Mouse (Mus musculus) adrenal gland, postnatal 14 days (tissue): ENCODE data around the gene Arpc4. TPM values are rescaled to one million over a fixed set of nuclear protein-coding genes. Genes with fewer than 3 reads are reported as not detected.
"Not testable (repeated sequence)": the region's sequence is repeated elsewhere in the genome, so short reads cannot be mapped to it uniquely, and the experiment has no call there.

Experiments
- DNase-seq: peaks from one replicate; pipeline ENCODE4 v3.0.0; 2021; ENCODE audit warnings: mixed read lengths
- long read RNA-seq, 2 experiments: library from polyadenylated mRNA; stranded (forward); transcript quantifications; one replicate each; pipeline ENCODE4 v2.0.0; 2021
- total RNA-seq: library from RNA; stranded (reverse); gene quantifications from 2 replicates; pipeline ENCODE4 v1.2.3, GENCODE M21; 2021

Arpc4 gene
- total RNA-seq: 165 and 176 TPM in 2 replicates
- long read RNA-seq, experiment 1, transcript Arpc4-201 (6 exons, 2,270 nt): major isoform, 89 of 108 reads
- long read RNA-seq, experiment 1, partial matches to known transcripts: 9 of 108 reads
- long read RNA-seq, experiment 1, other reads (novel, unspliced or antisense): 6 of 108 reads
- long read RNA-seq, experiment 2, transcript Arpc4-201 (6 exons, 2,270 nt): major isoform, 75 of 102 reads
- long read RNA-seq, experiment 2, partial matches to known transcripts: 13 of 102 reads
- long read RNA-seq, experiment 2, other reads (novel, unspliced or antisense): 13 of 102 reads

GRCm38 (mm10) chr6:113377496-113378385, at the start of gene Arpc4, which contains the start of gene Tada3:
Gene Arpc4, plus strand, starts transcription at chr6:113378115.
Gene Tada3, minus strand, starts transcription at chr6:113377883.
- DNase-seq: peak; percentile 96

- no peak for DNase-seq
Observed at GRCm38 (mm10) chr6:113329396-113329795, 48.5 kb upstream of the Arpc4 start.

- peak; percentile 35 for DNase-seq
Observed at GRCm38 (mm10) chr6:113330547-113330946, 47.4 kb upstream of the Arpc4 start.

DNA sequence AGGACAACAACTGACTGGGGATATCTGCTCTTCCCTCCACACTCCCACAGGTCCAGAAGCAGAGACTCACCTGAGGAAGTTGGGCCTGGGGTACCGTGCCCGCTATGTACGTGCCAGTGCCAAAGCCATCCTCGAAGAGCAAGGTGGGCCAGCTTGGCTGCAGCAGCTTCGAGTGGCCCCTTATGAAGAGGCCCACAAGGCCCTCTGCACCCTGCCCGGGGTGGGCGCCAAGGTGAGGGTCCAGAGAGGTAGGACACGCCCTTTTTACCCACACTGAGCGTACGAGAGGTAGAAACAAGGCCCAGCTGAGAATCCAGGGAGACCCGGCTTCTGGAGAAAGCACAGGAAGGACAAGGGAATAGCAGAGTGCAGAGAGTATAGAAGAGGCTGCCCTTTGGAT, 46.2 kb upstream of the Arpc4 start:
- no peak for DNase-seq

GRCm38 (mm10) chr6:113332734-113333133, 45.2 kb upstream of the Arpc4 start:
- not testable (repeated sequence) for DNase-seq

GRCm38 (mm10) chr6:113333137-113333950, 44.6 kb upstream of the Arpc4 start:
- peak; percentile 54 for DNase-seq

DNA sequence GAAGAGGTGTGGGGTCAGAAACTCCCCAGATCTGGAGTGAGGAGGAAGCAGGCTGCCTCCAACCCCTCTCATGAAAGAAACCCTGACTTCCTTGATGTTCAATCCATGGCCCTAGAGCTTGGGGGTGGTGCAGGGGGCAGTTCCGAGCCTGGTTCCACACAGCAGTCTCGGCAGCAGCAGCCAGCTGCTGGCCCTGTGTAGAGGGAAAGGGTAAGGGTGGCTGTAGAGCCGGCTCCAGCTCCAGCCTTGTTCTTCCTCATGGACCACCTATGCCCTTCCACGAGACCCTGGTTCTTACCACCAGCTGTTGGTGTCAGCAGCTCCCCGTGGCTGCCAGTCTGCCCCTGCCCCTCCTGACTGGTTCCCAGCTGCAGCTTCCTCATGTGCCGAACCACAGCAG, 43.7 kb upstream of the Arpc4 start:
- no peak for DNase-seq

DNA sequence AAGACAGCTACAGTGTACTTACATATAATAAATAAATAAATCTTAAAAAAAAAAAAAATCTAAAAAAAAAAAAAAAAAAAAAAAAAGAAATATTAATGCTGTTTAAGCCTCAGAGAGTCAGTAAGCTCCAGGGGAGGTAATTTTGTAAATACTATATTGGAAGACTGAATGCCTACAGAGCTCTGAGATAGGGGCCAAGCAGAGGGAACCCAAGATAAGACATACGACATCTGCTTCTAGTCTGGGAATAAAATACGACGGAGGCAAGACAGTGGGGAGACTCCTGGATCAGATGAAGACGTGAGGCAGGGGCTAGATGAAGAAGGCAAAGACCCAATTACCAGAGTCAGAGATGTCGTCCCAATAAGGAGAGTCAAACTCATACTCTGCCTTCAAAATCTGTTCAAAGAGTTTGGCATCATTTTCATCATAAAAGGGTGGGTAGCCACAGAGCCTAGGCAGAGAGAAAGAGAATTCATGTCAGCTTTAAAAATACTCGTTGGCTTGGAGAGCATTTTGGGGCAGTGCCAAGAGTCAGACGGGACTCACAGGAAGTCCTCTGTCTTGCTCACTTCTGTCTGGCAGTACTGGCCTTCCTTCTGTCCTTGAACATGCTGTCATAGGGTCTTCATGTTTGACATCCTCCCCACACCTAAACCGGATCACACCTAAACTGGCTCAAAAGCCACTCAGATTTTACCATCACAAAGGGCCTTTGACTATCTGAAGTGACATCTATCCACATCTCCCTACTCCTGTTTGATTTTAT, 40.9 kb upstream of the Arpc4 start:
- DNase-seq: peak; percentile 73

DNA sequence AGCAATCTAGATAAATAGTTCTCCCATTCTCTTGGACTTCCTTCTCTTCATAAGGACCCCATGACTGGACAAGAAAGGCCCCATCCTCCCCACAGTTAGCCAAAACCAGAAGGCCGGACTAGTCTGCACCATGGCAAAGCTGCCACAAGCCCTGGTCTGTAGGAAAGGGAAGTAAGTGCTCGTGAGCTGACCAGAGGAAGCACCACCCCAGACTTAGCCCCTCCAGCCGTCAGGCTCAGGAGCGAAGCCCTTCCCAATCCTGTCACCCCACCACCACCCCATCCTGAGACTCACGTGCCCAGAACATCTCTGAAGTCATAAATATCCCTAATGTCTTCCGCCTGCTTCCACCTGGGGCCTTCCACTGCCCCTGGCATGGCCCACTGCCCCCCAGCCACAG, 36.3 kb upstream of the Arpc4 start:
- no peak for DNase-seq

DNA sequence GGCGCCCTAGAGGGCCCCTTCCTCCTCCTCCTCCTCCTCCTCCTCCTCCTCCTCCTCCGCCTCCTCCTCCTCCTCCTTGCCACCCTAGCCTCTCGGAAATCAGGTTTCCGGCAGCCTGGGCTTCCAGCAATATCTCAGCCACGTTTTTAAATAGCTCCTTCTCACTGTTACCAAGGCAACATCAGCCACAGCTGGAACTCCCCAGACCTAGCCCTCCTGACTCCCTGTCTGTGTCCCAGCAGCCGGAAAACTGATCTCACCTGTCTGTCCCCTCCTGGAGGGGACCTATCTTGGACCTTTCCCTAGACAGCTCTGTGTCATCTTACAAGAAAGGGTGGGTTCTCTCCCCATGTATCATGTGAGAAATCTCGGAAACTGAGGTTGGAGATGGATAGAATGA, 35.6 kb upstream of the Arpc4 start:
- no peak for DNase-seq

DNA sequence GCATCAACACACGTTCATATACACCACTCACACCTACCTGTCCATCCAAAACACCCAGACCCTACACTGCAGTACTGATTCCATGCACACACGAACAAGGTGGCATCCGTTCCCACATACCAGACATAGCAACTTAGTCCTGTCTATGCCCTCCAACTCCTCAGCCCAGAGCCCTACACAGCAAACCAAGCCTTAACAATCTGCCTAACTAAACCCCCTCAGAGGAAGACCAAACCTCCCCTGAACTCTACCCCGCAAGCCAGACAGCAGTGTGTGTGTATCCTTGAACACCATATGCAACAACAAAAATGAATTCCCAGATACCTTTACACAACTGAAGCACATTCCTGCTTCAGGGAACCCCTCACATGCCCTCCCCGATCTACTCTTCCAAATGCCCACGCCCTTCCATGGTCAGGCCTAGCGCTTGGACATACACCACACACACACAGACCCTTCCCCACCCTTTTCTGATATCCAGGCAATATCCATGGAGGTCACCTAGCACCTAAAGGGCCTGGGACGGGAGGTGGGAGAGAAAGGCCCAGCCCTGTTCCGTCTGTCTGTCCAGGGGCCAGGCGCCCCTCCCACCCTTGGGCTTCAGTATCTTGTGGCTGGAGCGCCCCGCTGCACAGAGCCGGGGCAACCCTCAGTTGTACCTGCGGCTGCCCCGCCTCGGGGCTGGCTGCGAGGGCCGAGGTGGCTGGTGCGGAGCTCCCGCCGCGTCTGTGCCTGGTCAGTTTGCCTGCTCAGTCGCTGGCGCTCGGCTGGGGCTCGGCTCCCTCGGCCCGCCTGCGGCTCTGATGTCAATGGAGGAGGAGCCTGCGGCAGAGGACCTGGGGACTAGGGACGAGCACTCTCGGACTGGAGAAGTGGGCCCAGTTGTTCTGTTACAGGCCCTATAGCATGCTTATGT, 34.5 kb upstream of the Arpc4 start, which contains the start of gene Camk1:
Gene Camk1, minus strand, starts transcription at position 808 of the 916 bp plus-strand sequence.
- DNase-seq: peak; percentile 90

DNA sequence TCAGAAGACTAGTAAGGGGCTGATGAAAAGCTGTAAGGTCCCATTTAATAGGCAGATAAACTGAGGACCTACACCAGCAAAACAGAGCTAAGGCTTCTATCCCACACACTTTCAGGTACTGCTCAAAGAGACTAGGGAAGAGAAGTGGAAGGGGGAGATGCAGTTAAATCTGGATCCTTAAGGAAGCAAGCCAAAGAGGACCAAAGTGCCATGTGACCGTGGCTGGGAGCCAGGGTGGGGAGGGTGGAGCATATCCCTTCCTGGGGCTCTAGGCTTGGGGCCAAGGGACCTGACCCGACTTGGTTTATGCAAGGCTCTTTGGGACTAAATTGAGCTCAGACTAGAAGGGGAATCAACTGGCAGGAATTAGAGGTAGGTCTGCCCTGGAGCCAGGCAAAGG, 33.6 kb upstream of the Arpc4 start:
- peak; percentile 84 for DNase-seq

DNA sequence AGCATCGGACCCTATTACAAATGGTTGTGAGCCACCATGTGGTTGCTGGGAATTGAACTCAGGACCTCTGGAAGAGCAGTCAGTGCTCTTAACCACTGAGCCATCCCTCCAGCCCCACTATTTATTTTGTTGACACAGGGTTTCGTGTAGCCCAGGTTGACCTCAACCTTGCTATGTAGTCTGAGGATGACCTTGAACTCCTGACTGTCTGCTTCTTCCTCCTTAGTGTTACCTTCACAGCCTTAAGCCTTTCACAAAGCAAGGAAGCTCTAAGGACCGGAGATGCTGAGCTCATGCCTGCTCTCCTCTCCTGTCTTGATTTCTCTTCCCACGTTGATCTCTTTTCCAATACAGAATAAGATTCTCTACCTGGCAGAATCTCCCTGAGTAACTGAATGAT, 31.0 kb upstream of the Arpc4 start:
- DNase-seq: no peak

DNA sequence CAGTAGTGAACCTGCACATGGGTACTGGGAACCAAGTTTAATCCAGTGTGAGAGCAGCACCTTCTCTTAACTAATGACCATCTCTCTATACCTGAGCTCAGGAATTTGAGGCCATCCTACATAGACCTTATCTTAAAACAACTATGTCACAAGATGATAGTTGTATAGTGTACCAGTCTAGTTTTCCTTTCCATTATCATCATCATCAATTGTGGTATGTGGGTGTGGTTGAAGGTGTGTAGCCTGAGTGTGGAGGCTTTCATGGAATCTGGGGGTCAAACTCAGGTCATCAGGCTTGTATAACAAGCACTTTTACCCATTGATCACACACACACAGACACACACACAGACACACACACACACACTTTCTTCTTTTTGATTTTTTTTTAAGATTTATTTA, 27.4 kb upstream of the Arpc4 start:
- DNase-seq: no peak

GRCm38 (mm10) chr6:113351161-113351560, 26.8 kb upstream of the Arpc4 start:
- DNase-seq: no peak

- DNase-seq: no peak
Observed at GRCm38 (mm10) chr6:113351653-113352052, 26.3 kb upstream of the Arpc4 start.

- no peak for DNase-seq
Observed at GRCm38 (mm10) chr6:113352820-113353219, 25.1 kb upstream of the Arpc4 start.

GRCm38 (mm10) chr6:113353696-113354095, 24.2 kb upstream of the Arpc4 start:
- no peak for DNase-seq

DNA sequence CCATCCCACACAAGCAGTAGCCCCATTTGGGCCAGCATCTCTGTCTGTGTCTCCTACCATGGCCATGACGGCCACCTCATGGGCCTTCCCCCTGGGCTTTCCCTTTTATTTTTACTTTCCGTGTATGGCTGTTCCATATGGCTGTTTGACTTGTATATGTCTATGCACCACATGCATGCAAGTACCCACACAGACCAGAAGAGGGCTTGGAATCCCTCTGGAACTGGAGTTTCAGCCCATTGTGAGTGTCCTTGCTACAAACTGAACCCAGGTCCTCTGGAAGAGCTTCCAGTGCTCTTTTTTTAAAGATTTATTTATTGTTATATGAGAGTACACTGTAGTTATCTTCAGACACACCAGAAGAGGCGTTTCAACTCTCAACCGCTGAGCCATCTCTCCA, 16.4 kb upstream of the Arpc4 start:
- no peak for DNase-seq

DNA sequence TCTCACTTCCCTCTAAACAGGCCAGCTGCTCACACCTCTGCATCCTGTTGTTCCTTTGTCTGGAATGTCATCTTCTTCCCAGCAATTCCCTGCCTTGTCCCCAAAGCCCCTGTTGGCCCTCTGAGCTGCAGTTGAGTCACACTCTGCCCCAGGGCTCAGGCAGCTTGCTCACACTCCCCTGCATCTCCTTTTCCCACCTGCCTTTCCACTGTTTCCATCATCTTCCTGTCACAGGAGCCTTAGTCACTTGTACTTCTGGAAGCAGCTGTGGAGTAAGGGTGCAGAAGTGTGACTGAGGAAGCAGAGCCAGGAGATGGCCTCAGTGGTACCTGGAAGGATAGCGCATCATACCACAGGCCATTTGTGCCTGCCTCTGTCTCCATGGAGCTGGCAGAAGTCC, 15.7 kb upstream of the Arpc4 start:
- no peak for DNase-seq
